Mouse (Mus musculus) B cell, adult 67 days (primary cell): ENCODE measurements around the gene Plcg1. TPM values are rescaled to one million over a fixed set of nuclear protein-coding genes. Genes with fewer than 3 reads are reported as not detected.

ENCODE experiments used
- total RNA-seq, 2 experiments: library from RNA; stranded (reverse); gene quantifications; 4 replicates each; pipeline ENCODE4 v1.2.4; 2023

The Plcg1 gene
- total RNA-seq: 10 to 100 TPM; 43.5 to 47.6 TPM

DNA sequence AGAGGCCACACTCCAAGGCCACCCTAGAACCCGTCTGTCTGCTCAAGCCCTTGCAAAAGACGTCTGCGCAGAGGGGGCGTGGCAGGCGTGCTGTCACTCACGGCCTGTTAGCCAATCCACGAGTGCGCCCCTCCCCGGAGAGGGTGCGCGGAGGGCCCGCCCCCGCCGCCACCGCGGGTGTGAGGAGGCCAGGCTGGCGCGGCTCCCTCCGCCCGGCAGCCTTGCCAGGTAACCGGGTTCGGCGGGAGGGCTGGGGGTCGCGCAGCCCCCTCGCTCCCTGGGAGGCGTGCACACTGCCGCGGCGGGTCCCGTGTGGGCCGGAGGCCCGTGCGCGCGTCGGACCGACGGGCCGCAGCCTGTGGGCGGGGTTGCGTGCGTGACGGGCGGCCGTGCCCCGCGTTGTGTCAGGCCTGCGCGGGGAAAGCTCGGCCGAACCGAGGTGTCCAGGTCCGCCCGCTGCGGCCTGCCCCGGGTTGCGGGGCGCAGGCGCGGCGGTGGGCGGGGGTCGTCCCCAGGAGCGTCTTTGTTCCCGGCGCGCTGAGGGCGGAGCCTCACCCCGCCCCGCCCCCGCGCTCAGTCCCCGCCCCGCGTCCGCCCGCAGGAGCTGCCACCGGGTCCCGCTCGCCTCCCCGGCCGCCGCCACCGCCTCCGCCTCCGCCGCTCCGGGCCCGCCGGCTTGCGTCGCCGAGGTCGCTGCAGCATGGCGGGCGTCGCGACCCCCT is at the start of gene Plcg1:
TSS of gene Plcg1 (plus strand) at position 184 of the 722 bp plus-strand sequence.

Other genes starting within 250 kb of the Plcg1 start
- gene Top1, start 85.4 kb upstream of the Plcg1 start, total RNA-seq: 100 to 1,000 TPM; 134 to 146 TPM
- 1 to 10 TPM; 4.6 to 6.1 TPM for gene Zhx3, start 141.7 kb downstream of the Plcg1 start, total RNA-seq
- gene Lpin3, start 149.4 kb downstream of the Plcg1 start, total RNA-seq: not detected
- not detected for gene Emilin3, start 181.0 kb downstream of the Plcg1 start, total RNA-seq